Mouse (Mus musculus) thymus, postnatal 0 days (tissue): ENCODE data around the gene Nhlrc4. TPM values are rescaled to one million over a fixed set of nuclear protein-coding genes. Genes with fewer than 3 reads are reported as not detected.

Experiments
- DNase-seq: peaks from one replicate; pipeline ENCODE4 v3.0.0-alpha.2; 2015; ENCODE audit warnings: low spot score
- polyA plus RNA-seq: library from polyadenylated mRNA; unstranded; fragments of >200 nt; fragmentation: Nextera tagmentation; extraction: Ambion mirVana; gene quantifications from 2 replicates; pipeline ENCODE4 v1.2.1, GENCODE M21; 2015

Nhlrc4 gene
- polyA plus RNA-seq, 1 experiment from 2014 or later, result 0.46 TPM

DNA sequence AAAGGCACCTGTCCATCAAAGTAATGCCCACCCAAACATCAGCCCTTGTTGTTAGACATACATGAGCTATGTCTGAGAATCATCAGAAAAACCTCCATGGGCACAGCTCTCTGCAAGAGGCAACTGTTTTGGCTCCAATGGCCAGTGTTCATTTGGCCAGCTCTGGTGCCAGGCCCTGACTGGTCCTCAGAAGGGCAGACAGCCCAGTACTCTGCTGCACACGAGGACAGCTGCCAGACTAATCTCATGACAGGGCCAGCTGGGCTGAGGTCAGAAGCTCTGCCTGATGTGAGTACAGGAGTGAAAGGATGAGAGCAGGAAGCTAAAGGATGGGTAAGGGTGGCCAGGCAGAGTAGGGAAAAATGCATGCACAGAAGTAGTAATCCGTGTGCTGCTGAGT lies 19.4 kb downstream of the Nhlrc4 start:
- no peak for DNase-seq

DNA sequence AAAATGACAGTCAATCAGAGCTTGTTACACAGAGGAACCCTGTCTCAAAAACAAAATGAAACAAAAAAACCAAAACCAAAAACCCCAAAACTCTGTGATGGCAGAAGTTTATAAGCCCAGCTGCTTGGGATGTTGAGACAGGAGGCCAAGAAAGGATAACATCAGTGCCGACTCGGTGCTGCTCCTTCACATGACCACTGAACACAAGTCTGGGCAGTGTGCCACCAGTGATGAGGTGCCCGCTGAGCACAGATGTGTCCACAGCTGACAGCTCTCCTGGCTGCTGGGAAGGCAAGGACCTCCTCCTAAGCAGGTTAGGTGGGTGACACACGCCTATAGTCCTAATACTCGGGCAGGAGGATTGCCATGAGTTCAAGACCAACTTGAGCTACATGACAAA lies 22.6 kb downstream of the Nhlrc4 start:
- no peak for DNase-seq

DNA sequence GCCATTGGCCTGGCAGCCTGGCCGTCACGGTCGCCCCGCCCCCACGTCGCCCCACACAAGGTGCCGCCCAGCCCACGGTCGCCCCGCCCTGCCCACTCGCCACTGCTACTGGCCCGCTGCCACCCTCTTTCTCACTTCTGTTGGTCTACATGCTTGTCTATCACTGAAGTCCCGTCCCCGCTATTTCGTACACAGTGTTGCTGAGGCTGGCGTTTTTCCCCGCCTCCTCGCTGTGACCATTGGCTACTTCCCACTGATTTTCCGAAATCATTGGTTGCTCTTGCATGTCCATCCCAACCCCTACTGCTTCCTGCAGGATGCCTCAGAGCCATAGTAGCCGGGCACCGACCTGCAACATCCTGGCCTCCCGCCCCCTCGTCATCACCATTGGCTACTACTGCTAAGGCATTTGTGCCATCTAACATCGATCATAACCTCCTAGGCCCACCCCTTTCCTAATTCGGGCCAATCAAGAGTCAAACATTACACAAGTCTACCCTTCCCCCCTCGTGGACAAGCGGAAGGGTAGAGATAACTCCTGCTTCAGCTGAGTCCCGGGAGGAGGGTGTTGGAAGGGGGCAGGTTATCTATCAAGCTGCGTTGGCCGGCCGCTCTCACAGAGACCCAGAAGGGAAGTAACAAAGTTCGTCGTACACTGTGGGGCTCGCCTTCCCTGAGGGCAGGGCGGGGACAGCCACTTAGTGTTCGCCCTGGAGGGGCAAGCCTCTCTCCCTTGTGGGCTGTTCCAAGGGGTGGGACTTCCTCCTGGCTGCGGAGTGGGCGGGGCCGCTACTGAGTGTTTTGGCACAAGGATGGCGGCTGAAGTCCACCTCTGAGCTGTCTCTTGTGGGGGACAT lies 24.7 kb downstream of the Nhlrc4 start:
- peak; percentile 99 for DNase-seq

DNA sequence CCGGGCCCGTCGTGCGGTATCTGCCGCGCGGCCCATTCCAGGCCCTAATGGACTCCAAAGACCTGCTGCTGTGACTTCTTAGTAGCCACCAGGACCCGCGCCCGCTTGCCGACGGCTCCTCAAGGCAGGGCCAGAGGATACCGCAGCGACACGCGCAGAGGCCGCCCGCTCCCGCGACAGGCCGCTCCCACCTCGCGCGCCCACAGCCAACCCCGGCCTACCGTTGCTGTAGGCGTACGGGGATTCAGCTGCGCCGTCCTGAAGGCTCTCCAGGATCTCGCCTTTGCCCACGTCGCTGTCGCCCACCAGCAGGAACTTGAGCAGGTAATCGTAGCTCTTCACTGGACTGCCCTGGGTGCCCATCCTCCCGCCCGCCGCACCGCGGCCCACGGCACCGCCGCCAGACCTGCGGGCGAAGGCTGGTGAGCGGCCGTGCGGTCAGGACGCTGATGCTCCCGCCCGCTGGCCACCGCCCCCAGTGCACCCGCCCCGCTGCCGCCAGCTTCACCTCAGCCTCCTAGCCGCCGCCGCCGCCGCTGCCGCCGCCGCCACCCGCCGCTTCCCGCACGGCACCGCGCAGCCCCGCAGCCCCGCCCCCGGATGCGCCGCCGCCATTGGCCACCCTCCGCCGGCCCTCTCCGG lies 25.5 kb downstream of the Nhlrc4 start, which contains the start of gene Rab40c:
TSS of gene Rab40c (minus strand) at position 584 of the 642 bp plus-strand sequence.
- DNase-seq, result peak; percentile 56

DNA sequence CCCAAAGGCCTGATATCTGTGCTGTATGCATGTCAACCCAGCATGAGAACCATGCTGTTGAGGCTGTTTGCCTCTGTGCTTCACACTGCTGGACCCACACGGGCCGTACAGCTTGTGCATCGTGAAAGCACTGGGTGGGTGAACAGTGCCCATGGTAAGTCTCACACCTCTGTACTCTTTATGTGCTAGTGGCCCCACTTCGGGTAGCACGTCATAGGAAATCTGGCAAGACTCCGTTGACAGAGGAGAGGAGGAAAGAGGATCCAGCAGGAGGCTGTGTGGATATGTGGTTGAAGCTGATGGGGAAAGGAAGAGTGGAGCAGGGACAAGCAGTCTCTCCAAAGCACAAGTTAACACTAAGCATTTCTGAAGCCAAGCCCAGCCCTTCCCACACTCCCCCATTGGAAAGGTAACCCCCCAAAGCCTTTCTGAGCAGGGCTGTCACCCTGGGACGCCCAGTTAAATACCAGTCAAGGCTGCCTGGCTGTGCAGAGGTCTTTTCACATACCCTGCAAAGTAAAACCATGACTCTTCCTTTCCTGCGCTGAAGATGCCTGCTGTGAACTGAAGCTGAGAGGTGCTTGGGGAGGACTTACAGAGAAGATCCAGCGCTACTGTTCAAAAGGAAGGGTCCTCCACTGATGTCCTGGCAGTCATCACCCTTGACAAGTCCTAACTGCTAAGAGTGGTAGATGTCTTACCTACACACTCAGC lies 26.6 kb downstream of the Nhlrc4 start:
- DNase-seq, result no peak

DNA sequence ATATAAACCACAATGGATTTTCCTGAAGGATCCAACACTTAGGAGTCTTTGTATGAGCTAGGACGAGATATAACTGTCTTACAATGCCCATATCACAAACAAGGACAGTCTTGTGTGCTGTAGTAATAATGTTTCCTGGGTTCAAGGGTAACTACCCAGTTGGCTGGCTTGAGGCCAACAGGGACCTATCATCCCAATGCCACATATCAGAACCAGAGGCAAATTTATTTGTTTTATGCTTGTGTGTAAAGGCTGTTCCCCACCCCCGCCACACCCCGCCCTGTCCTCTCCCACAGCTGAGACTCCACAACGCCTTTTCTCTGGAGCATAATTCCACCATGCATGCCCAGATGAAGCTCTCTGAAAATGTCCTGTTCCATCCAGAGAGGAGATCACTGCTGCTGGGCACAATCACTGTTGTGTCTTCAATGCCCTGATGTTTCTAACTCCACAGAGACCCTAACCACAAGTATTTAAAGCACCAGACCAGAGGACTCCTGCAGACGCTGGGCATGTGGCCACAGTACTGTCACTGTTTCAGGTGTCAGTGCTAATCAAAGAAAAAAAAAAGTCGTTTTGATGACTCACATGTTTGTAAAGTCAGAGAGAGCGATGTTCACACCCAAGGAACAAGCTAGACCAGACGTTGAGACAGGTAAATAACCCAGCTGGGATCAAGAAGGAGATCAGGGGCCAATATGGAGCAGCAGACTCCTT lies 27.7 kb downstream of the Nhlrc4 start:
- DNase-seq, result no peak

DNA sequence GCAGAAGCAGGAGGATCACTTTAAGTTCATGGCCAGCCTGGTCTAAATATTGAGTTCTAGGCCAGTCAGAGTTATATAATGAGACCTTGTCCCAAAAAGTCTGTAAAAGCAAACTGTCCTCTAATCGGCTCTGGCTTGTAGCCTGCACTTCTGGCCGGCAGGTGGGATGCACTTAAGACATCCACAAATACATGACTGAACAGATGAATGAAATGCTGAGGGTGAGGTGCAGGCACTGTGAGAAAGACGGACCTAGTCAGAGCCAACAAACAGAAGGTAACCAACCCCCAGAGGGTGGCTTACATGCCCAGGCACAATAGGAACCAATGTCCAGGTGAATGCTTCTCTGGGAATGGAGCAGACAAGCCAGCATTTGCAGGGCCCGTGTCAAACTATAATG lies 30.5 kb downstream of the Nhlrc4 start:
- no peak for DNase-seq

DNA sequence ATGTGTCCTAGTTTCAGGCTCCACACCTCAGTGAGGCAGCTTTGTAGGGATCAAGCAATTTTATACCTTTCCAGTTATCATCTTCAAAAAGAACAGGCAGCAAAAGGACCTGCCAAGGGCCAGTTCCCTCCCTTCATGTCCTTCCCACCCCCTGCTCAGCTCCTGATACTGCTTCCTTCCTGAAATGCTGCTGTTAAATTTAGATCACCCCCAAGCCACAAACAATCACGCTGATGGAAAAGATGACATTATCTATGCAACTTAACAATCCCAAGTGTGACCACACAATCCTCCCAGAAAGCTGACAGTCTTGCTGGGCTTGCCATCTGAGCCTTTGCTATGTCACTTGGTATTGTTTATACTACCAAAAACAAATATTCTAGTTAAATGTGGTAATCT lies 30.9 kb downstream of the Nhlrc4 start:
- no peak for DNase-seq

DNA sequence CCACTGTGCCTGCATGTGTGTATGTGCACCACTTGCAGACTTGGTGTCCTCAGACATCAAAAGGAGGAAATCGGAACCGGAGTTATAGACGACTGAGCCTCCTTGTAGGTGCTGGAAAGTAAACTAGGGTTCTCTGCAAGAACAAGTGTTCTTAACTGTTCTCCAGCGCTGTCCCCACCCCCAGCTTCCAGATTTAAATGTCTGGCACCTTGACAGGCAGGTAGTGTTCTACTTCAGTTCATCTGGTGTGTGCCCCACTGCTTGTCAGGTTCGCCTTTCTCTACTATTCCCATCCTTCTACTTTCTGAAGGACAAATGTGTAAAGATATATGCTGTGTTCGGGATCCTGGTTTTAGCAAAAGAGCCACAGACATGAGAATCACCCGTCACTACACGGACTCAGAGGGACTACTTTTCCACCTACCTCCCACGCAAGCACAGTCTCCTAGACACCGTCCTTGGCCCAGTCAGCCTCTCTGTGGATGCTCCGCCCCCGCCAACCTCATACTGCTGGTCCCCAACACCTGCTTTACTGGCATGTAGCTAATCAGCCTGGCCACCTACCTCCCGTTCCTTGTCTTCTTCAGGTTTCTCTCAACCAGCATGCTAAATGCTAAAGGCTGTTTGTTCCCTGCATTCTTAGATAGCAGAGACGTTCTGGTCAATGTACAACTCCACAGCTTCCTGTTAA lies 31.4 kb downstream of the Nhlrc4 start:
- DNase-seq, result no peak

DNA sequence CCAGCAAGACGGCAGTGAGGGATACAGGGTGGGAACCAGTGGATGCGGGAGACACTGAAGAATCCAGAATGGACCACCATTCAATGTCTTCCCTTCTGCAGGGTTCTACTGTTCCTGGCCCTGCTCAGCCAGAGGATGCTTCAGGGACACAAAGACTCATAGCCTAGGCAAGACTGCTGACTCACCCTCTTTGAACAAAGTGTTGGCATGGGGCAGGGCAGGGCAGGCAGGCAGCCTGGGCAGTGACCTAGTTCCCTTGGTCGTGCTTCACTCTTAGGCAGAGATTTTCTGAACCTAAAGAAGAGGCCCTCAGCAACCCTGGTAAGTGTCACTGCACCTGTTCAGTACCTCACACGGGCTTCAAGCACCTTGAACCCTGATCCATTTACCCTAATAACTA lies 32.9 kb downstream of the Nhlrc4 start:
- no peak for DNase-seq

DNA sequence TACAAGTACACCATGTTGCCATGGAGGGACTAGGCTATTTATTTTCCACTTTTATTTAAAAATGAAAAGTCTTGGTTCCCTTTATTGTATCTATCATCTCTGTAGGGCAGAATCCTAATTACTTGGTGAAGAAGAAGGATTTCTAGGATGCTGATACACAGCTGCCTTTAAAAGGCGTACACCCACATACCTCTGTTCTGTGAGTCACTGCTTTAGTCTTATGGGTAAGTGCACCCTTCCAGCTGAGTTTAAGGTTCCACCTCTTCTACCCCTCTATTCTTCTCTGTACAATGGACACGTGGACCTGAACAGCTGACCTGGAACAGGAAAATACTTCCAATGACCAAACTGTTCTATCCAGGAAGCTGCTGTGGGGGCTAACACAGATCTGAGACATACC lies 37.1 kb downstream of the Nhlrc4 start:
- no peak for DNase-seq

DNA sequence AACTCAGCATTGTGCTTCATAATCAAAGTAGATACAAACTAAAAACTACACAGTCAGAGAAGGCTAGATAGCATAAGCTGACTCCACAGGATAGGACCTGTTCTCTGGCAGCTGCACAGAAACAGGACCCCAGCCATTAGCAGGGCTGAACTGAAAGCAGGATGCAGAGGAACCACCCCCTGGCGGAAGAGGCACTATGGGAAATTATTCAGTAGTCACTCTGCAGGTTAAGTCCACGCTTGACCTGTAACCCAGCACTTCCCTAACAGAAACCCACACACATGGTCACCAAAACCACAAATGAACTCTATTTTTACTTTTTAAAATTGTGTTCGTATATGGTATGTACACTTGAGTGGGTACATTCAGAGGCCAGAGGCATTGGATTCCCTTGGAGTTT lies 41.7 kb downstream of the Nhlrc4 start:
- DNase-seq, result no peak

DNA sequence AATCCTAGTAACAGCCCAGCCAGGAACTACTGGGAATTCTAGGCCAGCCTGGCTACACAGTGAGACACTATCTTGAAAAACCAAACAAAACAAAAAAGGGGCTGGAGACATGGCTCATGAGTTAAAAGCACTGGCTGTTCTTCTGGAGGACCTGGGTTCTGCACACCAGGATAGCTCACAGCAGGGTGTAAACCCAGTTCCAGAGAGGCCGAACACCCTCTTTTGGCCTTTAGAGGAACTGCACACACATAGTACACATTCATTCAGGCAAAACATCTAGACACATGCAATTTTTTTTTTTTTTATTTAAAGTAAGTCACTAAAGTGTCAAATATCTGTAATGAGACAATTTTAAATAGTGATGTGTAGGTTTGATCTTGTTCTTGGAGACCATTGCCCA lies 44.6 kb downstream of the Nhlrc4 start:
- DNase-seq, result no peak

DNA sequence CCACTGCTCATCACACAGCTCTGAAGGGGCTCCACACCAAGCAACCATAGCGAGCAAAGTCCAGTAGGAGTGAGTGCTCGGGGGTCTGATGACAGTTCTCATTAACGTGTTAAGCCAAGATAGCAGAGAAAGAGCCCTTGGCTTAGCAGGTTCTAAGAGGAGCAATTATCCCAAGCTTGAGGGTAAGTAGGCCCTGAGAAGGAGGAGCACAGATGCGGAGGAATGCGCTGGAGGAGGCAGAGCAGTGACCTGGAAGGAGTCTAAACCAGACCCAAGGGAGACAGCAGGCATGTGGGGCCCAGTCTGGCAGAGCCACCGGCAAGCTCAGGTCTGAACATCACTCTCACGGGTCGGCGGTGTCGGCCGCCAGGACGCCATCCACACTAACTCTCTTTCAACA lies 48.9 kb downstream of the Nhlrc4 start:
- DNase-seq, result no peak

DNA sequence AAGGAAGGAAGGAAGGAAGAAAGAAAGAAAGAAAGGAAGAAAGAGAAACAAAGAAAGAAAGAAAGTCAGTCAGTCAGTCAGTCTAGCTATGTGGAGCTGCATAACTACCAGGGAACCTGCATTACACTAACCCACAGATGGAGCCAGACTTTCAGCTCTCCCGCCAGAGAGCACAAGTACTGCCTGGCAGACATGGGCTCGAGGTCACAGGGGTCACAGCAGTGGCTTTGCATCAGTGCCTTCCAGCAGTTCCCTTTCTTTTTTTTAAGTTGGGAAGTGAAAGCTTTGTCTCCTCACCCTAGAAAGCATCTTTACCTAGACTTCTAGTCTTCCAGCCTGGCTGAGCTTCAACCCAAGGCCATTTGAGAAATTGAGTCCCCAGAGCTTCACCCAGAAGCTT lies 49.3 kb downstream of the Nhlrc4 start:
- DNase-seq, result no peak

DNA sequence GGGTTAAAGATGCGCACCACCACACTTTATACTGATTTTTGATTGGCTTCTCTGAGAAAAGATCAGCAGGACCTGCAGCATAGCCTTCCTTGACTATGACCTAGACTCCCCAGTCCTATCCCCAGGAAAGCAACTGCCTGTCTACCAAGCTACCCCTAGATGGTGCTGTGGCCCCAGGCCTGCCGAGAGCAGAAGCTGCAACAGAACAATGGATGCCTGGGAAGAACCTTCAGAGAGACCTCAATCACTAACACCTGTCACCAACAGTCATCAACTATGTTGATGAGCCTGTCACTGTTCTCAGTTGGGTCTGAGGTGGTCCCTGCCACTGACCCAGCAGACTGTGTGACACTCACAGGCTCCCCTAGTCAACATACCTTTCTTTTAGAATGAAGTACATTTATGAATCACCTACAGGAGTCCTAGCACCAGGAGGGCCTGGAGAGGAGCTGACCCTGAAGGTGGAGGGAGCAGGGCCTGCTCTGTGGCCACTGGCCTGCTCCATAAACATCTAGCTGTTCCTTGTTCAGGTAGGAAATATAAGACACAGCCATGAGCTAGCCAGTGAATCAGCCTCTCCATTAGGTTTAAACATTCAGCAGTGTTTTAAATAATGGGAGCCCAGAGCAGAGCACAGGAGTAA lies 50.7 kb downstream of the Nhlrc4 start:
- DNase-seq, result peak; percentile 78
